Comparison of ENCODE assay signal across 11 mouse cellular contexts in the genomic region with DNA sequence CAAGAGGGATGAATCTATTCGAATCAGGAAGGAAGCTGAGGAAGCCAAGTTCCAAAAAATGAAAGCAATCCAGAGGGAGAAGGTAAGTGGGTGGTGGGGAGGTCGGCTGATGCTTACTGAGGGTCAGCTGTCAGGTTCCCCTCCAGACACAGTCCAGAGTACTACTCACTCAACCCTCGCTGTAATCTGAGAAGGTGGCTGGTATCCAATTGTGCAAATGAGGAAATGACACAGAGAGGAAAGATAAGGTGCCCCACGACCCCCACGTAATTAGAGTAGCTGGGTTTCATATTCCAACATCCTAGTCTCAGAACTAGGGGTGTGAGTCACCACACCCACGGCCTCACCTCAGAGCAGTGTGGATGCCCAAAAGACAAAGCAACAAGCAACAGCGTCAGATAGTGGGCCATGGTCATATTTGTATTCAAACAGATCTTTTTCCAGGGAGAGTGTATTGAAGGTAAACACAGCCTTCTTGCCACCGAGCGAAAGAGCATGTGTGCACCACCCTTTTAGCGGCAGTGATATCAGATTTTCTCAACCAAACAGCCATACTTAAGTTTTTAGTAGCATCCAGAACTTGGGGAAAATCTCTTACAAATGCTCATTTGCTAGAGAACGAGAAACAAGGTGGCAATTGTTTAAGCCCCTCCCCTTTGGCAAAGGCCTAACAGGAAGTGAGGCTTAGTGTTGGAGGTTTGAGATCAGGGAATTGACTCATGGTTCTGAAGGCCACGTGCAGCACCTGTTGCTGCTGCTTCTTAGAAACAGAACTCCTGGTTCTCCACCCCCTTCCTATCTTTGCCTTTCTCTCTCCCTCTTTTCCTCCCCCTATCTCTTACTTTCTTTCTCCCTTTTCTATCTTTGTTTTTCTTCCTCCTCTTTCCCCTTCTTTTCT. TPM values are rescaled to one million over a fixed set of nuclear protein-coding genes. Genes with fewer than 3 reads are reported as not detected.
A peak's percentile ranks its signal among the peaks of the same experiment; 100 is the strongest.
DNase-seq lines count a peak whose midpoint lies in the region; ATAC-seq and TF ChIP-seq lines count a peak whose summit lies in the region.
"Had no signal": no experiment of that assay in that cellular context is flagged by ENCODE, and none has a peak within 500 bp of the region (broad histone marks: within the 10 kb centered on the region; RNA-seq: fewer than 3 reads in every experiment).

No protein-coding gene starts in this region.

- no peak overlapping the region for H3K9ac ChIP-seq in heart, embryonic 12.5 days
- no peak overlapping the region for H3K9ac ChIP-seq in lung, embryonic 16.5 days (ENCODE audit: low read length)
- no peak overlapping the region for H3K9ac ChIP-seq in stomach, embryonic 15.5 days

- H3K9me3 ChIP-seq in heart, embryonic 12.5 days (replicated peaks), result no peaks in the 10 kb centered on the region
- no peaks in the 10 kb centered on the region for H3K9me3 ChIP-seq in lung, embryonic 16.5 days (ENCODE audit: control insufficient read depth, low read length)
- H3K9me3 ChIP-seq in stomach, embryonic 15.5 days, result no peaks in the 10 kb centered on the region
- H3K9me3 ChIP-seq: forebrain, embryonic 10.5 days; hindbrain, embryonic 10.5 days had no signal

- peaks cover 25% of the 10 kb centered on the region for H3K4me1 ChIP-seq in heart, embryonic 12.5 days (replicated peaks)
- H3K4me1 ChIP-seq in lung, embryonic 16.5 days (replicated peaks; ENCODE audit: control insufficient read depth, insufficient read depth, low read length), result peaks cover 9% of the 10 kb centered on the region; the same call in 1 of the 2 replicates
- no peaks in the 10 kb centered on the region for H3K4me1 ChIP-seq in lung, adult 2 months (ENCODE audit: control insufficient read depth, insufficient read depth, low read length)
- no peaks in the 10 kb centered on the region for H3K4me1 ChIP-seq in stomach, embryonic 15.5 days
- H3K4me1 ChIP-seq in thymus, adult 2 months (replicated peaks; ENCODE audit: control insufficient read depth, insufficient read depth, low read length), result peaks cover 12% of the 10 kb centered on the region

- peak; percentile 90 for ATAC-seq in heart, embryonic 12.5 days (ENCODE audit: insufficient number of reproducible peaks, low FRiP score)
- peak; percentile 45; the same call in 1 of the 2 replicates for ATAC-seq in lung, embryonic 16.5 days (ENCODE audit: low read depth)
- peak; percentile 48 for ATAC-seq in granulocyte monocyte progenitor cell, adult 5-6 weeks (replicated peaks; ENCODE audit: poor library complexity, severe bottlenecking)
- peak; percentile 31; the same call in 1 of the 2 replicates for ATAC-seq in stomach, embryonic 15.5 days (ENCODE audit: insufficient read depth, low FRiP score, low read depth)

- TF ChIP-seq POLR2A in lung, adult 2 months (IDR thresholded peaks at IDR 0.05; ENCODE audit: borderline replicate concordance, extremely low read depth, low read depth, low read length), result no peak
- no peak for TF ChIP-seq POLR2A in thymus, adult 2 months (IDR thresholded peaks at IDR 0.05; ENCODE audit: control insufficient read depth, extremely low read depth, insufficient read depth, low read length, poor library complexity)

- WGBS in heart, embryonic 12.5 days, result 17% methylated on average over 12 of the region's 12 CpGs
- WGBS in lung, embryonic 16.5 days, result 22% methylated on average over 12 of the region's 12 CpGs
- WGBS in lung, adult 2 months, result 21% methylated on average over 12 of the region's 12 CpGs
- WGBS in stomach, embryonic 15.5 days, result 23% methylated on average over 12 of the region's 12 CpGs
- 65% methylated on average over 12 of the region's 12 CpGs for WGBS in thymus, adult 2 months

- no peaks in the 10 kb centered on the region for H3K36me3 ChIP-seq in heart, embryonic 12.5 days
- H3K36me3 ChIP-seq in lung, embryonic 16.5 days (ENCODE audit: control insufficient read depth, insufficient read depth, low read length), result no peaks in the 10 kb centered on the region
- no peaks in the 10 kb centered on the region for H3K36me3 ChIP-seq in stomach, embryonic 15.5 days
- peaks cover 32% of the 10 kb centered on the region for H3K36me3 ChIP-seq in thymus, adult 2 months (ENCODE audit: control insufficient read depth, insufficient read depth, low read length)
- H3K36me3 ChIP-seq: forebrain, embryonic 10.5 days; hindbrain, embryonic 10.5 days had no signal

- H3K4me2 ChIP-seq in heart, embryonic 12.5 days, result peak overlapping the region; percentile 37
- 0 out of 2 replicates have a peak overlapping the region, but pooled peaks have one; percentile 18 for H3K4me2 ChIP-seq in lung, embryonic 16.5 days (ENCODE audit: low read depth, low read length)
- no peak overlapping the region for H3K4me2 ChIP-seq in stomach, embryonic 15.5 days

- no peaks in the 10 kb centered on the region for H3K27me3 ChIP-seq in heart, embryonic 12.5 days (replicated peaks)
- H3K27me3 ChIP-seq in lung, embryonic 16.5 days (ENCODE audit: control insufficient read depth, insufficient read depth, low read depth, low read length), result no peaks in the 10 kb centered on the region
- no peaks in the 10 kb centered on the region for H3K27me3 ChIP-seq in stomach, embryonic 15.5 days (replicated peaks)
- H3K27me3 ChIP-seq in thymus, adult 2 months (ENCODE audit: control insufficient read depth, insufficient read depth, low read length), result no peaks in the 10 kb centered on the region

- TF ChIP-seq CTCF in lung, adult 2 months (IDR thresholded peaks at IDR 0.05; ENCODE audit: insufficient read depth, low read length), result no peak
- TF ChIP-seq CTCF in thymus, adult 2 months (IDR thresholded peaks at IDR 0.05; ENCODE audit: borderline replicate concordance, control insufficient read depth, extremely low read depth, insufficient read depth, low read length, poor library complexity), result no peak

- H3K4me3 ChIP-seq in heart, embryonic 12.5 days, result no peak overlapping the region
- H3K4me3 ChIP-seq in lung, embryonic 16.5 days (ENCODE audit: low read length), result no peak overlapping the region
- no peak overlapping the region for H3K4me3 ChIP-seq in lung, adult 2 months (replicated peaks; ENCODE audit: extremely low read depth, low read depth, low read length)
- no peak overlapping the region for H3K4me3 ChIP-seq in stomach, embryonic 15.5 days (replicated peaks)
- no peak overlapping the region for H3K4me3 ChIP-seq in thymus, adult 2 months (ENCODE audit: control insufficient read depth, insufficient read depth, low read length)
- H3K4me3 ChIP-seq: forebrain, embryonic 10.5 days; hindbrain, embryonic 10.5 days had no signal

- H3K27ac ChIP-seq in heart, embryonic 12.5 days (ENCODE audit: poor library complexity, severe bottlenecking), result peak overlapping the region; percentile 66
- H3K27ac ChIP-seq in lung, embryonic 16.5 days (ENCODE audit: low read length), result no peak overlapping the region
- H3K27ac ChIP-seq in stomach, embryonic 15.5 days, result peak overlapping the region; percentile 48; the same call in 1 of the 2 replicates
- H3K27ac ChIP-seq in thymus, adult 2 months (ENCODE audit: control insufficient read depth, insufficient read depth, low read length), result no peak overlapping the region
- H3K27ac ChIP-seq: forebrain, embryonic 10.5 days; hindbrain, embryonic 10.5 days had no signal

- DNase-seq in heart, adult 8-10 months (ENCODE audit: low spot score), result no peak
- no peak for DNase-seq in lung, adult 2 months
- DNase-seq in thymus, adult 2 months, result no peak
- no peak for DNase-seq in urinary bladder, postnatal 36 days (ENCODE audit: low spot score in 2 of 2)
- DNase-seq: cerebellum, adult 9-10 months had no signal

RNA-seq across cellular contexts. Expression of a gene that starts 28.4 kb away (rescaled TPM):
- 0.29 and 0.45 TPM in 2 replicates for polyA plus RNA-seq in heart, embryonic 12.5 days (2016; fragmentation: Nextera tagmentation; extraction: Ambion mirVana)
- total RNA-seq in heart, adult 8-10 months (2022), result 1 to 10 TPM in 1 of 4 experiments, under 1 TPM in 3; 0.50 to 1.0 (median 0.57) TPM
- 0.85 and 1.7 TPM in 2 replicates for polyA plus RNA-seq in lung, embryonic 16.5 days (2015; fragmentation: Nextera tagmentation; extraction: Ambion mirVana)
- polyA plus RNA-seq in lung, adult 2 months (2012; rRNA removed), result 4.0 and 4.2 TPM in 2 replicates
- total RNA-seq in granulocyte monocyte progenitor cell, adult 5-6 weeks (2014; fragmentation: Nextera tagmentation), result 6.5 and 9.5 TPM in 2 replicates
- 19.0 and 26.5 TPM in 2 replicates for total RNA-seq in granulocyte monocyte progenitor cell, adult 5-6 weeks (2017)
- 2.6 and 3.4 TPM in 2 replicates for polyA plus RNA-seq in stomach, embryonic 15.5 days (2015; fragmentation: Nextera tagmentation; extraction: Ambion mirVana)
- 48.6 and 64.6 TPM in 2 replicates for polyA plus RNA-seq in thymus, adult 2 months (2012; rRNA removed)
- polyA plus RNA-seq: forebrain, embryonic 10.5 days had no signal

RNA-seq across cellular contexts. Expression of a gene that starts 57.5 kb away (rescaled TPM):
- 123 and 126 TPM in 2 replicates for polyA plus RNA-seq in heart, embryonic 12.5 days (2016; fragmentation: Nextera tagmentation; extraction: Ambion mirVana)
- 100 to 1,000 TPM; 233 to 306 (median 274) TPM for total RNA-seq in heart, adult 8-10 months (2022)
- 81.9 and 97.3 TPM in 2 replicates for polyA plus RNA-seq in lung, embryonic 16.5 days (2015; fragmentation: Nextera tagmentation; extraction: Ambion mirVana)
- 4.4 and 4.7 TPM in 2 replicates for polyA plus RNA-seq in lung, adult 2 months (2012; rRNA removed)
- total RNA-seq in granulocyte monocyte progenitor cell, adult 5-6 weeks (2014; fragmentation: Nextera tagmentation), result 49.6 and 64.2 TPM in 2 replicates
- 64.1 and 102 TPM in 2 replicates for total RNA-seq in granulocyte monocyte progenitor cell, adult 5-6 weeks (2017)
- polyA plus RNA-seq in stomach, embryonic 15.5 days (2015; fragmentation: Nextera tagmentation; extraction: Ambion mirVana), result 92.3 and 94.8 TPM in 2 replicates
- polyA plus RNA-seq in thymus, adult 2 months (2012; rRNA removed), result 12.3 and 21.6 TPM in 2 replicates

Comparison
In these comparisons a context has a peak if more than half of its experiments do, and no peak if none do; other contexts are left out.
1. ATAC-seq: peak in every context shown above with its lines; median percentile 90 in heart, embryonic 12.5 days; 48 in granulocyte monocyte progenitor cell, adult 5-6 weeks; 45 in lung, embryonic 16.5 days; 31 in stomach, embryonic 15.5 days.
2. H3K27ac ChIP-seq: peak in heart, embryonic 12.5 days (single experiment) and stomach, embryonic 15.5 days (single experiment); none in lung, embryonic 16.5 days (single experiment) and thymus, adult 2 months (single experiment).